ENCODE assay signal across 35 mouse cellular contexts in the genomic region with DNA sequence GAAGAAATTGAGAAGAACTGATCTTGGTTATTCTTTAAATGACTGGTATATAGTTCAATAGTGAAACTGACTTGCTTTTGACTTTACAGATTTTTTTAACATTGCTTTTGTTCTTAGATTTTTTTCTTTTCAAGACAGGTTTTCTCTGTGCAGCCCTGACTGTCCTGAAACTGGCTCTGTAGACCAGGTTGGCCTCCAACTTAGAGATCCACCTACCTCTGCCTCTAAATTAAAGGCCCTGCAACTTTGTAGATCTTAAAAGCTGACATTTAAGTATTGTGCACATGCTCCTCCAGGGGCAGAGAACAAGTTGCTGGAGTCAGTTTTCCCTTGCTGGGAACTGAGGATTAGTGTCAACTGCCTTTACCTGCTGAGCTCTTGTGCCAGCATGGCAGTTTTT.
"Had no signal": no experiment of that assay in that cellular context is flagged by ENCODE, and none has a peak within 500 bp of the region (broad histone marks: within the 10 kb centered on the region; RNA-seq: fewer than 3 reads in every experiment).

No protein-coding gene starts in this region.

- ATAC-seq: hindbrain, embryonic 16.5 days; hindbrain, postnatal 0 days; inflammation-experienced regulatory T-cells, adult 6 months; intestine, embryonic 15.5 days; intestine, embryonic 16.5 days; intestine, postnatal 0 days had no signal

- H3K27me3 ChIP-seq: heart, embryonic 12.5 days; heart, embryonic 13.5 days; heart, embryonic 15.5 days; hindbrain, embryonic 12.5 days; hindbrain, embryonic 13.5 days; hindbrain, embryonic 15.5 days; intestine, embryonic 15.5 days; kidney, embryonic 15.5 days had no signal

- DNase-seq: heart, postnatal 10 days; heart, postnatal 14 days; heart, postnatal 36 days; heart, postnatal 4 days; kidney, adult 11 months; kidney, adult 18-20 months; kidney, adult 2 months; kidney, adult 8-10 months; kidney, adult 9 months; kidney, postnatal 10 days; kidney, postnatal 14 days; kidney, postnatal 25 days; kidney, postnatal 36 days; kidney, postnatal 4 days; layer of hippocampus, adult 9-11 months; layer of hippocampus, postnatal 36 days had no signal

- H3K4me2 ChIP-seq: heart, embryonic 11.5 days; heart, embryonic 12.5 days; heart, embryonic 13.5 days; heart, embryonic 15.5 days; hindbrain, embryonic 12.5 days; hindbrain, embryonic 13.5 days; hindbrain, embryonic 14.5 days; hindbrain, embryonic 15.5 days; intestine, embryonic 15.5 days; kidney, embryonic 15.5 days had no signal

- H3K4me3 ChIP-seq: heart, embryonic 10.5 days; heart, embryonic 12.5 days; heart, embryonic 13.5 days; heart, embryonic 15.5 days; hindbrain, embryonic 10.5 days; hindbrain, embryonic 12.5 days; hindbrain, embryonic 13.5 days; hindbrain, embryonic 15.5 days; intestine, embryonic 15.5 days; kidney, embryonic 15.5 days; layer of hippocampus, adult 2 months had no signal

- H3K27ac ChIP-seq: heart, embryonic 10.5 days; heart, embryonic 13.5 days; heart, embryonic 15.5 days; hindbrain, embryonic 10.5 days; hindbrain, embryonic 12.5 days; hindbrain, embryonic 13.5 days; hindbrain, embryonic 14.5 days; hindbrain, embryonic 15.5 days; hindbrain, postnatal 0 days; intestine, embryonic 15.5 days; kidney, embryonic 15.5 days; kidney, postnatal 0 days; layer of hippocampus, adult 2 months had no signal

- H3K4me1 ChIP-seq: heart, embryonic 10.5 days; heart, embryonic 12.5 days; heart, embryonic 13.5 days; heart, embryonic 15.5 days; hindbrain, embryonic 10.5 days; hindbrain, embryonic 12.5 days; hindbrain, embryonic 13.5 days; hindbrain, embryonic 15.5 days; intestine, embryonic 15.5 days; kidney, embryonic 15.5 days had no signal

- H3K9ac ChIP-seq: heart, embryonic 12.5 days; heart, embryonic 13.5 days; heart, embryonic 15.5 days; hindbrain, embryonic 12.5 days; hindbrain, embryonic 13.5 days; hindbrain, embryonic 14.5 days; hindbrain, embryonic 15.5 days; intestine, embryonic 15.5 days; kidney, embryonic 15.5 days had no signal

- H3K9me3 ChIP-seq: heart, embryonic 10.5 days; heart, embryonic 12.5 days; heart, embryonic 13.5 days; heart, embryonic 15.5 days; hindbrain, embryonic 10.5 days; hindbrain, embryonic 12.5 days; hindbrain, embryonic 13.5 days; hindbrain, embryonic 15.5 days; intestine, embryonic 15.5 days; kidney, embryonic 15.5 days had no signal

- H3K36me3 ChIP-seq: heart, embryonic 10.5 days; heart, embryonic 12.5 days; heart, embryonic 13.5 days; heart, embryonic 15.5 days; hindbrain, embryonic 10.5 days; hindbrain, embryonic 12.5 days; hindbrain, embryonic 13.5 days; hindbrain, embryonic 15.5 days; intestine, embryonic 15.5 days; kidney, embryonic 15.5 days had no signal
